Mouse (Mus musculus) spleen, postnatal 4 days (tissue): ENCODE data around the gene Sox6.

Experiments used
- DNase-seq, 2 experiments: peaks; one replicate each; pipeline ENCODE4 v3.0.0; 2022; ENCODE audit warnings: low spot score in 2 of 2

Sox6 gene

GRCm38 (mm10) chr7:115485664-115486409 is 552.8 kb downstream of the Sox6 start:
- DNase-seq = no peak

DNA sequence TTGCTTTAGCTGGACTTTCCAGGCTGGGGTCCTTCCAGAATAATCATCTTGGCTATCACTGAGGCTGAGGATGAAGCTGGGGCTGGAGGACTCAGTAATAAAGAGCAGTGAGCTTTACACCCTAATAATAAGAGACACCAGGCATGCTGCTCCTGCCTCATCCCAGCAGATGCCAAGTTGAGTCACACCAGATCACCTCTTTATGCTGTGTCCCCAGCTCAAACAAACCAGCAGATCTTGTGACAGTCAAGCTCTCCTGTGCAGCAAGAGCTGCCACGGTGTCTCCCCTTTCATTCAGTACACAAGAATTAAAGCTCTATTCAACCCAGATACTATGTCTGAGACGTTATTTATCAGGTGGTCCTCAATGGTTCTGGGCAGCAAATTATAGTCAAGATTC is 560.8 kb downstream of the Sox6 start:
- DNase-seq = no peak

- no peak for DNase-seq
Observed at GRCm38 (mm10) chr7:115476881-115477665, 561.5 kb downstream of the Sox6 start.

DNA sequence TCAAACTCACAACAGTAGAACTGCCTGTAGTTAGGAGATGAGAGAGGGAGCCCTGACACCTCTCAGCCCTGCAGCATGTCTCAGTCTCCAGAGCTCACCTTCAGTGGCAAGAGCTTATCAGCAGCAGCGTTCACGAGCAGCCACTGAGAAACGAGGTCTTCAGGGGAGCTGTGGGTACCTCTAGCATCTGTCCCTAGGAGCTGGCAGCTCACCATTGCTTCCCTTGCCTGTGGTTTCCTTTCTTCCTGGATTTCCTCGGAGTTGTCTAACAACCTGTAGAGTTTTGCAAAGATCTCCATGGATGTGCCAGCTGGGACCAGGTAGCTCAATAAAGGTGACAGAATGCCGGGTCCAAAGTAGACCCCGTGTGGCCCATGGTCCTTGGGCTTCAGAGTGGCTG is 563.4 kb downstream of the Sox6 start:
- DNase-seq = no peak

- no peak for DNase-seq
Observed at GRCm38 (mm10) chr7:115474115-115474514, 564.5 kb downstream of the Sox6 start.

GRCm38 (mm10) chr7:115472850-115473249 is 565.7 kb downstream of the Sox6 start:
- no peak for DNase-seq

DNA sequence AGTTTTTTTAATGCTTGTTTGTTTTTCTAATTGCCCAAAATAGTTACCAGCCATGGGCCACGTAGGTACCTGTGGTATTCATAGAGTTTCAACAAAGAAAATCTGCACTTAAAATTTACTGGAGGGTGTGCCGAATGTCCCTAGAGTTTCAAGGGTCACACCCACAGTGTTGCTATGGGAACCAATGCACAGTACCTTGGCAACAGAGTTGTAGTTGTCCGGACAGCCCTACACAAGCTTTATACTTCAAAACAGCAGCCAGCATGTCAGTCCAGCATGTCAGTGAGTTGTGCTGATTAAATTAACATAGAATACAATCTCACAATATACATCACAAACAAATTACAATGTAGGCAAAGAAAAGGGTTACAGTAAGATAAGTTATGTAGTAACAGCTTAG is 567.1 kb downstream of the Sox6 start:
- no peak for DNase-seq

- DNase-seq = no peak
Observed at GRCm38 (mm10) chr7:115466811-115467210, 571.8 kb downstream of the Sox6 start.

- DNase-seq = no peak
Observed at GRCm38 (mm10) chr7:115463367-115463766, 575.2 kb downstream of the Sox6 start.

DNA sequence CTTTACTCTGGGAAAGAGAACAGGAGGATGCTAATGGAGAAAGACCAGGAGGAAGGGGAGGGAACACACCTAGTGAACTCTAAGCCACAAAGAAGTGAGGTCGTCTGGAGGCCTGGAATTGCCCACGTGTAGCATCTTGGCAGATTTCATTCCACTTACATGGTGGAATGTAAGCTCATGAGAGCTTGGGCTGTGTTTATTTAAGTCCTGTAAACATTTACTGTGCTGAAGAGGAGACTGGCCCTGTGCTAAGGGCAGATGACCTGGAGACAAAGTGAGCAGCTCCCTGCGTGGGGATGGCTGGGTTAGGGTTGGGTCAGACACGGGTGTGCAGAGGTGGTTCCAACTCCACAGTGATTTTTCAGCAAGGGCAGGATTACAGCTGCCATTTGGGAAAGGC is 576.3 kb downstream of the Sox6 start:
- DNase-seq = no peak

DNA sequence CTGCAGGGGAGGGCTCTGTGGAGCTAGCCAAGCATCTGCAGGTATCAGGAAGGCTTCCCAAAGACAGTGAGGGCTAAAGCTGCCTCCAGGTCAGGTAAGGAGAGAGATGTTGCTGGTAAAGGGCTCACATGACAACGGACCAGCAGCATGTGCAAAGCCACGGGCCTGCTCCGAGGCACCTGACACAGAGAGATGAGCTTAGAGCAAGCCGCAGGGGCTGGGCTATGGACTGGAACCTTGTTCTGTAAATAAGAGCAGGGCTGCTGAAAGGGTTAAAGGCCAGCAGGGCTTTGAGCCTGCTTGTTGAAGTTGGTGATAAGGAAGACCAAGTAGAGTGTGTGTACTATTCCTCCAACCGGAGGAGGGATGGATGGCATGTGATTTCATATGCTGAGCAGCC is 583.6 kb downstream of the Sox6 start:
- DNase-seq = no peak

DNA sequence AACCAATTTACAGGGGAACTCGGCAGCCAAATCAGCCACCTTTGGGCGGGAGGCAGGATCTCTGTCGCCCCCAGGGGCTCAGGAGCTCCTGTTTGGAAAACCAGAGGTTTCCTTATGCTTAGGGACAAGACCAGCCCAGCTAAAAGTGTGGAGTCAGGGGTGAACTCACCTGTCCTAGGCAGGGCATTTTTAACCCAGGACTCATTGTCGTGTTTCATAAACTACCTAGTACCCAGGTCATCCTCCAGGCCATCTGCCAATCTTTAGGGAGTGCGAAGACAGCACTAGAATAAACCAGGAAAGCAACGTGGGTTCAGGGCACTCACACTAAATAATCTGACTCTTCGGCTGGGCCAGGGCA is 584.9 kb downstream of the Sox6 start:
- no peak for DNase-seq

- peak; percentile 37 to 81 for DNase-seq
Observed at GRCm38 (mm10) chr7:115453042-115453712, 585.4 kb downstream of the Sox6 start.

DNA sequence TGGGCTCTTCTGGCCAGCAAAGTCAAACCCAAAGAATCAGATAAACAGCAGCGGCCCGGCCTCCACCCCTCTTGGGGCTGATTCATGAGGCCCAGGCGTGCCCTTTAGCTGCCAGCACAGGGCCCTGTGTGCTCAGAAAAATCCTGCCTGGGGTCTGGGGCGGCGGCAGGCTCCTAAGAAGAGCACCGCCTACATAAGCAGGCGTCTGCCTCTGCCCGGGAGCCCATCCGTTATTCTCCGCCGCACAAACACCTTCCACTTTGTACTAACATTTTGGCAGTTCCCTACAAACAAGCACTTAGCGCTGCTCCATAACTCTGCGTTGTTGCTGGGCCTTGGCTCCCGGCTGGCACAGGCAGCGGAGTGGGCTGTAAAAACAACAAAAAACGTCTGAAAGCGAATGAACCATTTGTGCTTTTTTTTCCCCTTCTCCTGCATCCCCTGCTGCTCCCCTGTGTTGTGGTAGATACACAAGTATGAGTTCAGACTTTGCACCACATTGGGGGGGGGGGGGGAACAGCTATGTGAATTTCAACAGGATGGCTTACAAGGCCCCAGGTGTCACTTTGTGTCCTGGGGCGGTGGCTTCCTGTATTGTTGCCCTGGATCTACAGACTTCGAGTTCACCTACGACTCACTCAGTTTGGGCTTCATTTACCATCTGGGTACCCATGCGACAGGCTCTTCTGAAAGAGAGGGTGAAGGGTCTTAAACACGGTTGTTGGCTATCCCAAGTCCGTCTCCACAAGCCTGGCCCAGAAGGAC is 588.0 kb downstream of the Sox6 start:
- DNase-seq = no peak

GRCm38 (mm10) chr7:115448403-115449025 is 590.1 kb downstream of the Sox6 start:
- no peak for DNase-seq

- no peak for DNase-seq
Observed at GRCm38 (mm10) chr7:115447091-115447490, 591.5 kb downstream of the Sox6 start.

- DNase-seq = no peak
Observed at GRCm38 (mm10) chr7:115446481-115447016, 592.0 kb downstream of the Sox6 start.

GRCm38 (mm10) chr7:115426161-115426982 is 612.2 kb downstream of the Sox6 start:
- no peak for DNase-seq

DNA sequence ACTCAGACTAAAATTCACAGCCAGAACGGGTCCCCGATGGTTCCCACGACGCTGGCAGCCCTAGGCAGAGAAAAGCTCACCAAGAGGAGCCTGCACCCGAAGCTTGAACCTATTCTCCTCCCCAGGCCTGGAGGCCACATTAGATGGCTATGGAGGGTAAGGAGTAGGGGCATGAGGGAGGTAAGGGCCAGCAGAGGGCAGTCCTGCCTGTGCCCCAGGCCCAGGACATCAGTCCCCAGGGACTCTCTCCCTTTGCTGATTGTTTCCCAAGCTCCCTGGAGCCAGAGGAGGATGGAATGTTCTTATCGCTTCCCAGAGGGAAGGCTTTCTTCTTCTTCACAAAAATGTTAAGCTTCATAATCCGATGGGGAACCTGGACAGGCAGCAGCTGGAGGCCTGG is 615.8 kb downstream of the Sox6 start:
- DNase-seq = no peak

GRCm38 (mm10) chr7:115420960-115421359 is 617.6 kb downstream of the Sox6 start:
- no peak for DNase-seq
